Mouse (Mus musculus): ENCODE measurements around the gene Slc46a2. TPM values are rescaled to one million over a fixed set of nuclear protein-coding genes. Genes with fewer than 3 reads are reported as not detected.

The Slc46a2 gene
- polyA plus RNA-seq, 1 experiment from 2014 or later: not detected

DNA sequence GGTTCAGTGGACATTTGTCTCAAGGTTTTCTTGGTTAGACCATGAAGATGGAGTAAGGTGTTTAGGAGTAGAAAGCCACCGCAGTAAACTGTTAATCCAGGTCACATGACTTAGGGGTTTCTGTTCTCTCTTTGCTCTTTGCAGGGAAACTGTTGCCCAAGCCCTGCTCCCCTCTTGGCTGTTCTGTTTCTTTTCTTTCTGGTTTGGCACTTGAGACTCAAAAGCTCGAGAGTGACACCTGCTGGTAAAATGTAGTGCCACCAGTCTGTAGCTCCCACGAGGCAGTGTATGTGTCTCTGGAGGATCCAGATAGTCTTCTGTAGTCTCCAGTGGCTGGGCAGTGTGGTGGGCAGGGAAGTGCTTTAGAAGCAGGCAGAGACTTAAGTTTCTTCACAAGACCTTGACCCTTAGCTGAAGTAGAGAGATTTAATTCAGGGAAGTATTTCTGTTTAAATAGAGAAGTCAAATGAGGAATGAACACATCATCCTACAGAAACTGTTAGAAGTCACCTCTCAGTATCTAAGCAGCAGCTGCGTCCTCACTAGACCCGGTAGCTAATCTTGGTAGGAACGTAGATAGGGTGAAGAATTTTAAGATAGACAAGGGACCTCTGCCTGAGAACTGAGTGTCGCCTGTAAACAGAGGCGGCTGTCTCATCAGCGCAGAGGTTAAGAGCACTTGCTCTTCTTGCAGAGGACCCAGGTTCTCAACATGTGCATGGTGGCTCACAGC is 43.8 kb downstream of the Slc46a2 start:
- DNase-seq (ENCODE audit: low spot score) (peak; percentile 84), ATAC-seq (ENCODE audit: insufficient number of reproducible peaks, low FRiP score, low TSS enrichment, low read depth) (no peak)
- no peaks in the 10 kb centered on the region for H3K36me3 ChIP-seq (ENCODE audit: control insufficient read depth, insufficient read depth, low read length)
- WGBS: 59% methylated on average over 9 of the region's 9 CpGs
- H3K9me3 ChIP-seq (ENCODE audit: control insufficient read depth, low read length): no peaks in the 10 kb centered on the region
- no peaks in the 10 kb centered on the region for H3K27me3 ChIP-seq (ENCODE audit: control insufficient read depth, insufficient read depth, low read length)
- H3K4me1 ChIP-seq (ENCODE audit: control insufficient read depth, insufficient read depth, low read length): no peaks in the 10 kb centered on the region
- H3K4me2 ChIP-seq (ENCODE audit: low read depth, severe bottlenecking): no peak overlapping the region
- H3K4me3 ChIP-seq (ENCODE audit: low read depth, low read length): no peak overlapping the region
- no peak overlapping the region for H3K9ac ChIP-seq (ENCODE audit: low read length)
- H3K27ac ChIP-seq (replicated peaks; ENCODE audit: low read depth, low read length): no peak overlapping the region

- Histone ChIP-seq H3K4me3 (ENCODE audit: low read depth, low read length) (no peak overlapping the region), H3K27me3 (ENCODE audit: control insufficient read depth, insufficient read depth, low read length) (no peaks in the 10 kb centered on the region), H3K36me3 (ENCODE audit: control insufficient read depth, insufficient read depth, low read length) (no peaks in the 10 kb centered on the region), H3K4me2 (ENCODE audit: low read depth, severe bottlenecking) (no peak overlapping the region), H3K4me1 (ENCODE audit: control insufficient read depth, insufficient read depth, low read length) (no peaks in the 10 kb centered on the region), H3K9ac (ENCODE audit: low read length) (no peak overlapping the region), H3K9me3 (ENCODE audit: control insufficient read depth, low read length) (no peaks in the 10 kb centered on the region), H3K27ac (replicated peaks; ENCODE audit: low read depth, low read length) (no peak overlapping the region)
- no peak for ATAC-seq (ENCODE audit: insufficient number of reproducible peaks, low FRiP score, low TSS enrichment, low read depth)
- no peak for DNase-seq (ENCODE audit: low spot score)
- WGBS: 86% methylated on average over 6 of the region's 6 CpGs
Observed at GRCm38 (mm10) chr4:59870433-59870832, 44.4 kb downstream of the Slc46a2 start.

DNA sequence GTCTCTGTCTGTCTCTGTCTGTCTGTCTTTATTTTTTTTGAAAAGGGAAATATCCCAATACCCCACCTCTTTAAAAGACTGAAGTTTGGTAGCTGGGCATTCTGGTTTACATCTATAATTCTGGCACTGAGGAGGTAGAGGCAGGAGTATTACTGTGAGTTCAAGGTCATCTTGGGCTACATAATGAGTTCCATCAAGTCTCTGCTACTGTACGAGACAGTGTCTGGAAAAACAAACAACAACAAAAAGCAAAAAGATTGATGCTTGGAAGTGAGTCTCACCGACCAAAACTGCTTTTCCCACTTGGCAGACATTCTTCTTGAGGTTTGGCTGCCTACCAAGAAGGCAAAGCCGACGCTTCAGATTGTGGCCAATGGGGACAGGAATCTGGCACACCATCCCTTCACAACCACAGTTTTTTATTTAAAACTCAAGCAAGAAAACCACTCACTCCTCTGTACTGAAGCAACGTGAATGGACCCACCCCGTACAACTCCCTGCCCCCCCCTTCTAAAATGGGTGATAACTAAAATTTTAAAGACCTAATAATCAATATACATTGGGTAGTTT is 45.3 kb downstream of the Slc46a2 start:
- 90% methylated on average over 6 of the region's 6 CpGs for WGBS
- Histone ChIP-seq H3K9ac (ENCODE audit: low read length) (no peak overlapping the region), H3K27ac (replicated peaks; ENCODE audit: low read depth, low read length) (no peak overlapping the region), H3K9me3 (ENCODE audit: control insufficient read depth, low read length) (no peaks in the 10 kb centered on the region), H3K4me1 (ENCODE audit: control insufficient read depth, insufficient read depth, low read length) (no peaks in the 10 kb centered on the region), H3K36me3 (ENCODE audit: control insufficient read depth, insufficient read depth, low read length) (no peaks in the 10 kb centered on the region), H3K27me3 (ENCODE audit: control insufficient read depth, insufficient read depth, low read length) (no peaks in the 10 kb centered on the region), H3K4me3 (ENCODE audit: low read depth, low read length) (no peak overlapping the region), H3K4me2 (ENCODE audit: low read depth, severe bottlenecking) (no peak overlapping the region)
- DNase-seq (ENCODE audit: low spot score): no peak
- no peak for ATAC-seq (ENCODE audit: insufficient number of reproducible peaks, low FRiP score, low TSS enrichment, low read depth)

DNA sequence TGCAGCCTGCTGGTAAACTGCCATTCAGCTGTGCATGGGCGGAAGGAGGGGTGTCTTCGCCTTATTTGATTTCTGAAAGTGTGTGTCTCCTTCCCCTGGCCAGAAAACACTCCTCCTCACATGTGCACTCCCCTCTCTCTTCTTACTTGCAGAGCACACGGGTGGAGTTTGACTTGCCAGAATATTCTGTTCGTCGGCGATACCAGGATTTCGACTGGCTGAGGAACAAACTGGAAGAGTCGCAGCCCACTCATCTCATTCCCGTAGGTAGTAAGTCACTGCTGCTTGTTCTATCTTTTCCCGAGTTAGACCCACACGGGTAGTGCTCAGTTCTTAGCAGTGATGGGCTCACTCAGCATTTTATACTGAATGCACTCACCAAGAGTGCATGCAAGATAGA is 46.8 kb downstream of the Slc46a2 start:
- no peak overlapping the region for H3K4me3 ChIP-seq (ENCODE audit: low read depth, low read length)
- no peak overlapping the region for H3K4me2 ChIP-seq (ENCODE audit: low read depth, severe bottlenecking)
- no peaks in the 10 kb centered on the region for H3K27me3 ChIP-seq (ENCODE audit: control insufficient read depth, insufficient read depth, low read length)
- H3K9ac ChIP-seq (ENCODE audit: low read length): no peak overlapping the region
- H3K36me3 ChIP-seq (ENCODE audit: control insufficient read depth, insufficient read depth, low read length): no peaks in the 10 kb centered on the region
- no peak overlapping the region for H3K27ac ChIP-seq (replicated peaks; ENCODE audit: low read depth, low read length)
- H3K9me3 ChIP-seq (ENCODE audit: control insufficient read depth, low read length): no peaks in the 10 kb centered on the region
- DNase-seq (ENCODE audit: low spot score): no peak
- 89% methylated on average over 11 of the region's 11 CpGs for WGBS
- ATAC-seq (ENCODE audit: insufficient number of reproducible peaks, low FRiP score, low TSS enrichment, low read depth): no peak
- no peaks in the 10 kb centered on the region for H3K4me1 ChIP-seq (ENCODE audit: control insufficient read depth, insufficient read depth, low read length)

DNA sequence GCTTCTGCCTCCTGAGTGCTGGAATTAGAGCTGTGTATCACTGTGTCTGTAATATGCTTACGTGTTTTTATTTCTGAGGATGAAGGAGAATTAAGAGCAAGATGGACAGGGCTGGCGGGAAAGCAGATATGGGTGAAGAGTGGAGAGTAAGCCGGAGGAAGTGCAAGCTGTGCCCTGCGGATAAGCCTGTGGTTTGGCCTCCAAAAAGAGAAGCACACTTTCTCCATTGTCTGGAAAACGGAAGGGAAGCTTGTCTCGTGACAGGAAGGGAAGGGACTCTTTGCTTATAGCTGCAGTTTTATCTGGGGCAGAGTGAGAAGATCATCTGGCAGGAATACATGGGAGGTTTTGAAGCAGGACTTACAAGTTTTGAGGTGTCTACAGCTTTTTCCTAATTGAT is 51.0 kb downstream of the Slc46a2 start:
- H3K36me3 ChIP-seq (ENCODE audit: control insufficient read depth, insufficient read depth, low read length): no peaks in the 10 kb centered on the region
- H3K4me2 ChIP-seq (ENCODE audit: low read depth, severe bottlenecking): no peak overlapping the region
- WGBS: 74% methylated on average over 6 of the region's 6 CpGs
- no peak overlapping the region for H3K9ac ChIP-seq (ENCODE audit: low read length)
- no peak overlapping the region for H3K27ac ChIP-seq (replicated peaks; ENCODE audit: low read depth, low read length)
- H3K27me3 ChIP-seq (ENCODE audit: control insufficient read depth, insufficient read depth, low read length): no peaks in the 10 kb centered on the region
- DNase-seq (ENCODE audit: low spot score) (no peak), ATAC-seq (ENCODE audit: insufficient number of reproducible peaks, low FRiP score, low TSS enrichment, low read depth) (no peak)
- H3K4me1 ChIP-seq (ENCODE audit: control insufficient read depth, insufficient read depth, low read length): no peaks in the 10 kb centered on the region
- no peaks in the 10 kb centered on the region for H3K9me3 ChIP-seq (ENCODE audit: control insufficient read depth, low read length)
- no peak overlapping the region for H3K4me3 ChIP-seq (ENCODE audit: low read depth, low read length)

GRCm38 (mm10) chr4:59862335-59862734 is 52.5 kb downstream of the Slc46a2 start:
- H3K4me3 ChIP-seq (ENCODE audit: low read depth, low read length): no peak overlapping the region
- no peaks in the 10 kb centered on the region for H3K36me3 ChIP-seq (ENCODE audit: control insufficient read depth, insufficient read depth, low read length)
- 70% methylated on average over 1 of the region's 1 CpGs for WGBS
- DNase-seq (ENCODE audit: low spot score) (no peak), ATAC-seq (ENCODE audit: insufficient number of reproducible peaks, low FRiP score, low TSS enrichment, low read depth) (no peak)
- no peaks in the 10 kb centered on the region for H3K4me1 ChIP-seq (ENCODE audit: control insufficient read depth, insufficient read depth, low read length)
- H3K4me2 ChIP-seq (ENCODE audit: low read depth, severe bottlenecking): no peak overlapping the region
- H3K9me3 ChIP-seq (ENCODE audit: control insufficient read depth, low read length): no peaks in the 10 kb centered on the region
- H3K27ac ChIP-seq (replicated peaks; ENCODE audit: low read depth, low read length): no peak overlapping the region
- H3K9ac ChIP-seq (ENCODE audit: low read length): no peak overlapping the region
- no peaks in the 10 kb centered on the region for H3K27me3 ChIP-seq (ENCODE audit: control insufficient read depth, insufficient read depth, low read length)

GRCm38 (mm10) chr4:59861871-59862270 is 53.0 kb downstream of the Slc46a2 start:
- H3K9ac ChIP-seq (ENCODE audit: low read length): no peak overlapping the region
- ATAC-seq (ENCODE audit: insufficient number of reproducible peaks, low FRiP score, low TSS enrichment, low read depth) (no peak), DNase-seq (ENCODE audit: low spot score) (no peak)
- H3K4me3 ChIP-seq (ENCODE audit: low read depth, low read length): no peak overlapping the region
- WGBS: 52% methylated on average over 4 of the region's 4 CpGs
- H3K4me2 ChIP-seq (ENCODE audit: low read depth, severe bottlenecking): no peak overlapping the region
- no peak overlapping the region for H3K27ac ChIP-seq (replicated peaks; ENCODE audit: low read depth, low read length)
- no peaks in the 10 kb centered on the region for H3K27me3 ChIP-seq (ENCODE audit: control insufficient read depth, insufficient read depth, low read length)
- H3K36me3 ChIP-seq (ENCODE audit: control insufficient read depth, insufficient read depth, low read length): no peaks in the 10 kb centered on the region
- H3K4me1 ChIP-seq (ENCODE audit: control insufficient read depth, insufficient read depth, low read length): no peaks in the 10 kb centered on the region
- no peaks in the 10 kb centered on the region for H3K9me3 ChIP-seq (ENCODE audit: control insufficient read depth, low read length)

GRCm38 (mm10) chr4:59860431-59860830 is 54.4 kb downstream of the Slc46a2 start:
- Histone ChIP-seq H3K4me1 (ENCODE audit: control insufficient read depth, insufficient read depth, low read length) (no peaks in the 10 kb centered on the region), H3K4me2 (ENCODE audit: low read depth, severe bottlenecking) (no peak overlapping the region), H3K27ac (replicated peaks; ENCODE audit: low read depth, low read length) (no peak overlapping the region), H3K9me3 (ENCODE audit: control insufficient read depth, low read length) (no peaks in the 10 kb centered on the region), H3K9ac (ENCODE audit: low read length) (no peak overlapping the region), H3K27me3 (ENCODE audit: control insufficient read depth, insufficient read depth, low read length) (no peaks in the 10 kb centered on the region), H3K36me3 (ENCODE audit: control insufficient read depth, insufficient read depth, low read length) (no peaks in the 10 kb centered on the region), H3K4me3 (ENCODE audit: low read depth, low read length) (no peak overlapping the region)
- WGBS: 67% methylated on average over 2 of the region's 2 CpGs
- no peak for ATAC-seq (ENCODE audit: insufficient number of reproducible peaks, low FRiP score, low TSS enrichment, low read depth)
- DNase-seq (ENCODE audit: low spot score): no peak

All from limb, embryonic 11.5 days (tissue).